Mouse (Mus musculus): ENCODE results near the gene Cend1. TPM values are rescaled to one million over a fixed set of nuclear protein-coding genes. Genes with fewer than 3 reads are reported as not detected.
"Not testable (repeated sequence)": the region's sequence is repeated elsewhere in the genome, so short reads cannot be mapped to it uniquely, and the experiment has no call there.

Gene Cend1
- polyA plus RNA-seq, 1 experiment from 2014 or later, result 0.25 TPM

- H3K27ac ChIP-seq (ENCODE audit: low read length), result no peak overlapping the region
- H3K4me1 ChIP-seq (ENCODE audit: insufficient read depth, low read depth, low read length), result peaks cover 14% of the 10 kb centered on the region; the same call in 1 of the 2 replicates
- no peak for ATAC-seq
- no peaks in the 10 kb centered on the region for H3K36me3 ChIP-seq (ENCODE audit: insufficient read depth, low read length)
- H3K9ac ChIP-seq (replicated peaks; ENCODE audit: low read depth), result no peak overlapping the region
- H3K27me3 ChIP-seq (replicated peaks; ENCODE audit: insufficient read depth, low read length), result no peaks in the 10 kb centered on the region
- H3K4me3 ChIP-seq (ENCODE audit: low read depth, low read length), result no peak overlapping the region
- H3K4me2 ChIP-seq (replicated peaks; ENCODE audit: low read depth, low read length), result no peak overlapping the region
- TF ChIP-seq CTCF (IDR thresholded peaks at IDR 0.05) (no peak), EP300 (IDR thresholded peaks at IDR 0.05) (no peak)
- no peaks in the 10 kb centered on the region for H3K9me3 ChIP-seq (ENCODE audit: low read length)
- DNase-seq (ENCODE audit: low spot score), result no peak
Measured at GRCm38 (mm10) chr7:141451928-141452327, 22.6 kb upstream of the Cend1 start.

- H3K4me3 ChIP-seq (ENCODE audit: low read depth, low read length), result peak within 1 kb of the TSS; percentile 72
- H3K4me1 ChIP-seq (ENCODE audit: insufficient read depth, low read depth, low read length), result peaks cover 8% of the 10 kb centered on the region
- WGBS, result under 1% methylated on average over 57 of the region's 63 CpGs
- no peaks in the 10 kb centered on the region for H3K27me3 ChIP-seq (replicated peaks; ENCODE audit: insufficient read depth, low read length)
- peak within 1 kb of the TSS; percentile 76 for H3K9ac ChIP-seq (replicated peaks; ENCODE audit: low read depth)
- H3K4me2 ChIP-seq (replicated peaks; ENCODE audit: low read depth, low read length), result peak within 1 kb of the TSS; percentile 68
- H3K36me3 ChIP-seq (ENCODE audit: insufficient read depth, low read length), result no peaks in the 10 kb centered on the region
- peak; percentile 94 for ATAC-seq
- no peaks in the 10 kb centered on the region for H3K9me3 ChIP-seq (ENCODE audit: low read length)
- H3K27ac ChIP-seq (ENCODE audit: low read length), result peak within 1 kb of the TSS; percentile 79
- peak; percentile 70 for TF ChIP-seq EP300 (IDR thresholded peaks at IDR 0.05)
- peak; percentile 20; the same call in 1 of the 2 replicates for TF ChIP-seq CTCF (IDR thresholded peaks at IDR 0.05)
- peak; percentile 97 for DNase-seq (ENCODE audit: low spot score)
Measured at GRCm38 (mm10) chr7:141447110-141447991, 18.1 kb upstream of the Cend1 start, which contains the start of gene Rplp2. Rplp2 (plus strand) TSS chr7:141447370.

GRCm38 (mm10) chr7:141446374-141446773 is 17.1 kb upstream of the Cend1 start:
- H3K27me3 ChIP-seq (replicated peaks; ENCODE audit: insufficient read depth, low read length); DNase-seq (ENCODE audit: low spot score); H3K9ac ChIP-seq (replicated peaks; ENCODE audit: low read depth); ATAC-seq; H3K36me3 ChIP-seq (ENCODE audit: insufficient read depth, low read length); H3K27ac ChIP-seq (ENCODE audit: low read length); H3K9me3 ChIP-seq (ENCODE audit: low read length); H3K4me1 ChIP-seq (ENCODE audit: insufficient read depth, low read depth, low read length); H3K4me3 ChIP-seq (ENCODE audit: low read depth, low read length); H3K4me2 ChIP-seq (replicated peaks; ENCODE audit: low read depth, low read length): not testable (repeated sequence)
- 70% methylated on average over 3 of the region's 3 CpGs for WGBS

- Histone ChIP-seq H3K4me3 (ENCODE audit: low read depth, low read length) (peak within 1 kb of the TSS; percentile 34), H3K9ac (replicated peaks; ENCODE audit: low read depth) (no peak within 1 kb of the TSS; the same call in 1 of the 2 replicates), H3K27ac (ENCODE audit: low read length) (peak within 1 kb of the TSS; percentile 4; the same call in 1 of the 2 replicates), H3K27me3 (replicated peaks; ENCODE audit: insufficient read depth, low read length) (no peaks in the 10 kb centered on the region), H3K4me1 (ENCODE audit: insufficient read depth, low read depth, low read length) (peaks cover 12% of the 10 kb centered on the region), H3K9me3 (ENCODE audit: low read length) (no peaks in the 10 kb centered on the region), H3K4me2 (replicated peaks; ENCODE audit: low read depth, low read length) (peak within 1 kb of the TSS; percentile 71), H3K36me3 (ENCODE audit: insufficient read depth, low read length) (no peaks in the 10 kb centered on the region)
- DNase-seq (ENCODE audit: low spot score) (peak; percentile 89), ATAC-seq (peak; percentile 48)
- no peak for TF ChIP-seq CTCF (IDR thresholded peaks at IDR 0.05)
- no peak for TF ChIP-seq EP300 (IDR thresholded peaks at IDR 0.05)
- under 1% methylated on average over 25 of the region's 25 CpGs for WGBS
Measured at GRCm38 (mm10) chr7:141443828-141444237, 14.5 kb upstream of the Cend1 start, which contains the start of gene Pidd1. Pidd1 (minus strand) TSS chr7:141444025.

- Histone ChIP-seq H3K9ac (replicated peaks; ENCODE audit: low read depth) (no peak overlapping the region; the same call in 1 of the 2 replicates), H3K27me3 (replicated peaks; ENCODE audit: insufficient read depth, low read length) (no peaks in the 10 kb centered on the region), H3K36me3 (ENCODE audit: insufficient read depth, low read length) (no peaks in the 10 kb centered on the region), H3K4me1 (ENCODE audit: insufficient read depth, low read depth, low read length) (peaks cover 12% of the 10 kb centered on the region), H3K4me3 (ENCODE audit: low read depth, low read length) (peak overlapping the region; percentile 34), H3K9me3 (ENCODE audit: low read length) (no peaks in the 10 kb centered on the region), H3K27ac (ENCODE audit: low read length) (peak overlapping the region; percentile 4; the same call in 1 of the 2 replicates), H3K4me2 (replicated peaks; ENCODE audit: low read depth, low read length) (peak overlapping the region; percentile 71)
- TF ChIP-seq CTCF (IDR thresholded peaks at IDR 0.05) (peak; percentile 50), EP300 (IDR thresholded peaks at IDR 0.05) (no peak)
- DNase-seq (ENCODE audit: low spot score), result peak; percentile 59
- 11% methylated on average over 12 of the region's 12 CpGs for WGBS
- ATAC-seq, result no peak
Measured at GRCm38 (mm10) chr7:141443081-141443821, 14.0 kb upstream of the Cend1 start.

- no peak overlapping the region for H3K9ac ChIP-seq (replicated peaks; ENCODE audit: low read depth)
- 94% methylated on average over 13 of the region's 13 CpGs for WGBS
Measured at GRCm38 (mm10) chr7:141442199-141442598, 12.9 kb upstream of the Cend1 start.

More at GRCm38 (mm10) chr7:141442199-141442598, 12.9 kb upstream of the Cend1 start:
- Histone ChIP-seq H3K4me1 (ENCODE audit: insufficient read depth, low read depth, low read length) (peaks cover 12% of the 10 kb centered on the region), H3K27me3 (replicated peaks; ENCODE audit: insufficient read depth, low read length) (no peaks in the 10 kb centered on the region), H3K4me2 (replicated peaks; ENCODE audit: low read depth, low read length) (no peak overlapping the region), H3K36me3 (ENCODE audit: insufficient read depth, low read length) (no peaks in the 10 kb centered on the region), H3K4me3 (ENCODE audit: low read depth, low read length) (no peak overlapping the region), H3K27ac (ENCODE audit: low read length) (no peak overlapping the region), H3K9me3 (ENCODE audit: low read length) (no peaks in the 10 kb centered on the region)
- TF ChIP-seq EP300 (IDR thresholded peaks at IDR 0.05) (no peak), CTCF (IDR thresholded peaks at IDR 0.05) (no peak)
- no peak for ATAC-seq
- no peak for DNase-seq (ENCODE audit: low spot score)
